Mouse (Mus musculus) kidney, postnatal 36 days (tissue): ENCODE results near the gene Gstm5.

Experiments
- DNase-seq, 2 experiments: peaks; one replicate each; pipeline ENCODE4 v3.0.0; 2021 to 2022; ENCODE audit warnings: mixed read lengths in 2 of 2

Gstm5 gene

GRCm38 (mm10) chr3:107932128-107932527 lies 36.5 kb downstream of the Gstm5 start:
- peak; percentile 55 to 58 for DNase-seq

GRCm38 (mm10) chr3:107935268-107935667 lies 39.6 kb downstream of the Gstm5 start:
- DNase-seq: no peak

- no peak for DNase-seq
These were observed 40.3 kb downstream of the Gstm5 start for GRCm38 (mm10) chr3:107935888-107936287.

GRCm38 (mm10) chr3:107939403-107939802 lies 43.8 kb downstream of the Gstm5 start:
- peak; percentile 74 to 87 for DNase-seq

- DNase-seq: no peak
These were observed 44.2 kb downstream of the Gstm5 start for GRCm38 (mm10) chr3:107939830-107940229.

GRCm38 (mm10) chr3:107940524-107940923 lies 44.9 kb downstream of the Gstm5 start:
- no peak for DNase-seq

GRCm38 (mm10) chr3:107941261-107941660 lies 45.6 kb downstream of the Gstm5 start:
- no peak for DNase-seq

- peak; percentile 62 to 71 for DNase-seq
These were observed 47.8 kb downstream of the Gstm5 start, which contains the start of gene Gstm6 for GRCm38 (mm10) chr3:107943239-107943990. Gstm6 (minus strand) TSS chr3:107943749.

- DNase-seq: peak in 1 of 2 experiments; percentile 43
These were observed 50.1 kb downstream of the Gstm5 start for GRCm38 (mm10) chr3:107945729-107946128.
